Mouse (Mus musculus) stomach, postnatal 0 days (tissue): ENCODE data around the gene Shbg. TPM values are rescaled to one million over a fixed set of nuclear protein-coding genes. Genes with fewer than 3 reads are reported as not detected.

ENCODE experiments used
- ATAC-seq: fragments of 200-750 bp; cut with Nextera tagmentation; 2 replicates; pipeline ENCODE4 v1.8.0; 2017; ENCODE audit not compliant: low FRiP score, low TSS enrichment
- DNase-seq: peaks from one replicate; pipeline ENCODE4 v3.0.0-alpha.2; 2016; ENCODE audit warnings: low spot score
- H3K27ac ChIP-seq: fragments of 300-500 bp; sonication (generic); replicated peaks from 2 replicates; pipeline ENCODE4 v1.5.1; 2014; ENCODE audit warnings: mild to moderate bottlenecking, control low read depth
- H3K27me3 ChIP-seq: fragments of 300-500 bp; sonication (generic); 2 replicates; pipeline ENCODE4 v1.6.1; 2014; ENCODE audit warnings: low read length; ENCODE audit not compliant: control insufficient read depth, insufficient read depth
- H3K36me3 ChIP-seq: fragments of 300-500 bp; sonication (generic); 2 replicates; pipeline ENCODE4 v1.6.1; 2014; ENCODE audit warnings: low read length, mixed read lengths; ENCODE audit not compliant: control insufficient read depth, insufficient read depth
- H3K4me1 ChIP-seq: fragments of 300-500 bp; sonication (generic); replicated peaks from 2 replicates; pipeline ENCODE4 v1.6.1; 2014; ENCODE audit warnings: antibody characterized with exemption; ENCODE audit not compliant: control insufficient read depth, insufficient read depth
- H3K4me2 ChIP-seq: fragments of 300-500 bp; sonication (generic); replicated peaks from 2 replicates; pipeline ENCODE4 v1.6.1; 2014; ENCODE audit warnings: low read depth, mild to moderate bottlenecking, control low read depth, moderate library complexity
- H3K4me3 ChIP-seq: fragments of 300-500 bp; sonication (generic); 2 replicates; pipeline ENCODE4 v1.5.1; 2014; ENCODE audit warnings: low read depth, low read length, control low read depth
- H3K9ac ChIP-seq: fragments of 300-500 bp; sonication (generic); 2 replicates; pipeline ENCODE4 v1.6.1; 2014; ENCODE audit warnings: mild to moderate bottlenecking, low read length, control low read depth, mixed read lengths
- H3K9me3 ChIP-seq: fragments of 300-500 bp; sonication (generic); 2 replicates; pipeline ENCODE4 v1.6.1; 2016; ENCODE audit warnings: low read length; ENCODE audit not compliant: control insufficient read depth
- CTCF ChIP-seq: IDR thresholded peaks from 2 replicates; pipeline ENCODE4 v1.5.1; 2016; ENCODE audit warnings: antibody characterized with exemption, low read depth, mild to moderate bottlenecking, moderate library complexity
- EP300 ChIP-seq: optimal IDR thresholded peaks from 2 replicates; pipeline ENCODE3; 2016; ENCODE audit warnings: antibody characterized with exemption
- WGBS: fragments of 180-500 bp; shearing (Covaris S2); extraction: QIAGEN DNeasy Blood & Tissue Kit; methylation state at CpG from one replicate; pipeline ENCODE4 v1.1.7; 2014; 5-methylcytosine and 5-hydroxymethylcytosine counted together
- polyA plus RNA-seq: library from polyadenylated mRNA; unstranded; fragments of >200 nt; fragmentation: Nextera tagmentation; extraction: Ambion mirVana; gene quantifications from 2 replicates; pipeline ENCODE4 v1.2.1, GENCODE M21; 2015

Gene Shbg
- polyA plus RNA-seq, 1 experiment from 2014 or later: not detected

GRCm38 (mm10) chr11:69610899-69611298, 6.8 kb downstream of the Shbg start:
- no peak overlapping the region for H3K4me3 ChIP-seq
- H3K36me3 ChIP-seq: no peaks in the 10 kb centered on the region
- TF ChIP-seq CTCF (no peak), EP300 (no peak)
- ATAC-seq (no peak), DNase-seq (no peak)
- no peak overlapping the region for H3K9ac ChIP-seq
- H3K9me3 ChIP-seq: no peaks in the 10 kb centered on the region
- no peak overlapping the region for H3K27ac ChIP-seq
- no peaks in the 10 kb centered on the region for H3K27me3 ChIP-seq
- H3K4me1 ChIP-seq: no peaks in the 10 kb centered on the region
- no peak overlapping the region for H3K4me2 ChIP-seq
- WGBS: 59% methylated on average over 4 of the region's 4 CpGs

- H3K36me3 ChIP-seq: no peaks in the 10 kb centered on the region
- H3K4me1 ChIP-seq: no peaks in the 10 kb centered on the region
- H3K4me3 ChIP-seq: no peak overlapping the region
- H3K27me3 ChIP-seq: no peaks in the 10 kb centered on the region
- ATAC-seq (no peak), DNase-seq (no peak)
- no peak overlapping the region for H3K27ac ChIP-seq
- TF ChIP-seq EP300: no peak
- no peak for TF ChIP-seq CTCF
- H3K9me3 ChIP-seq: no peaks in the 10 kb centered on the region
- WGBS: 62% methylated on average over 7 of the region's 7 CpGs
- no peak overlapping the region for H3K4me2 ChIP-seq
- H3K9ac ChIP-seq: no peak overlapping the region
Observed at GRCm38 (mm10) chr11:69609416-69609815, 8.3 kb downstream of the Shbg start.

- Histone ChIP-seq H3K9ac (no peak overlapping the region), H3K4me1 (no peaks in the 10 kb centered on the region), H3K27ac (no peak overlapping the region), H3K36me3 (no peaks in the 10 kb centered on the region), H3K27me3 (no peaks in the 10 kb centered on the region), H3K9me3 (no peaks in the 10 kb centered on the region), H3K4me3 (no peak overlapping the region), H3K4me2 (no peak overlapping the region)
- TF ChIP-seq EP300 (no peak), CTCF (no peak)
- WGBS: 72% methylated on average over 3 of the region's 3 CpGs
- DNase-seq (no peak), ATAC-seq (no peak)
Observed at GRCm38 (mm10) chr11:69608525-69608924, 9.2 kb downstream of the Shbg start.

GRCm38 (mm10) chr11:69606832-69607231, 10.9 kb downstream of the Shbg start:
- H3K36me3 ChIP-seq: no peaks in the 10 kb centered on the region
- TF ChIP-seq CTCF (no peak), EP300 (no peak)
- DNase-seq (no peak), ATAC-seq (no peak)
- no peak overlapping the region for H3K4me2 ChIP-seq
- no peak overlapping the region for H3K4me3 ChIP-seq
- no peaks in the 10 kb centered on the region for H3K27me3 ChIP-seq
- no peak overlapping the region for H3K27ac ChIP-seq
- no peaks in the 10 kb centered on the region for H3K9me3 ChIP-seq
- WGBS: 86% methylated on average over 2 of the region's 2 CpGs
- no peaks in the 10 kb centered on the region for H3K4me1 ChIP-seq
- H3K9ac ChIP-seq: no peak overlapping the region

GRCm38 (mm10) chr11:69606491-69606795, 11.3 kb downstream of the Shbg start:
- no peaks in the 10 kb centered on the region for H3K36me3 ChIP-seq
- ATAC-seq (no peak), DNase-seq (no peak)
- no peak overlapping the region for H3K27ac ChIP-seq
- H3K4me3 ChIP-seq: peak overlapping the region; percentile 51
- 58% methylated on average over 2 of the region's 2 CpGs for WGBS
- no peak overlapping the region for H3K9ac ChIP-seq
- H3K4me1 ChIP-seq: no peaks in the 10 kb centered on the region
- H3K27me3 ChIP-seq: no peaks in the 10 kb centered on the region
- H3K9me3 ChIP-seq: no peaks in the 10 kb centered on the region
- peak overlapping the region; percentile 74 for H3K4me2 ChIP-seq
- TF ChIP-seq CTCF: no peak
- no peak for TF ChIP-seq EP300

- Histone ChIP-seq H3K4me1 (no peaks in the 10 kb centered on the region), H3K9ac (peak within 1 kb of the TSS; percentile 67), H3K4me3 (peak within 1 kb of the TSS; percentile 51), H3K27me3 (no peaks in the 10 kb centered on the region), H3K27ac (peak within 1 kb of the TSS; percentile 42), H3K9me3 (no peaks in the 10 kb centered on the region), H3K4me2 (peak within 1 kb of the TSS; percentile 74), H3K36me3 (no peaks in the 10 kb centered on the region)
- peak; percentile 84 for ATAC-seq
- peak; percentile 77 for DNase-seq
- WGBS: 2% methylated on average over 32 of the region's 32 CpGs
- no peak for TF ChIP-seq EP300
- no peak for TF ChIP-seq CTCF
Observed at GRCm38 (mm10) chr11:69605726-69606490, 11.8 kb downstream of the Shbg start, which contains the start of gene Atp1b2. Atp1b2 (minus strand) TSS chr11:69605942.
